In genomic region chr5:103293953-103294352, GRCm38 (mm10) we compare ENCODE assay signal across 21 mouse cellular contexts.
"Had no signal": no experiment of that assay in that cellular context is flagged by ENCODE, and none has a peak within 500 bp of the region (broad histone marks: within the 10 kb centered on the region; RNA-seq: fewer than 3 reads in every experiment).

No protein-coding gene starts in this region.

- ATAC-seq: intestine, postnatal 0 days; liver, postnatal 0 days; lung, postnatal 0 days had no signal

- H3K4me3 ChIP-seq: limb, embryonic 12.5 days; limb, embryonic 15.5 days; myocyte had no signal

- H3K4me1 ChIP-seq: limb, embryonic 12.5 days; limb, embryonic 15.5 days had no signal

- H3K27ac ChIP-seq: kidney, postnatal 0 days; limb, embryonic 12.5 days; limb, embryonic 15.5 days; liver, embryonic 14.5 days; macrophage; stomach, postnatal 0 days had no signal

- H3K9ac ChIP-seq: limb, embryonic 12.5 days; limb, embryonic 15.5 days; liver, embryonic 14.5 days; liver, postnatal 0 days; lung, embryonic 14.5 days had no signal

- DNase-seq: kidney, adult 2 months; kidney, postnatal 25 days; left cerebral cortex, postnatal 4 days; liver, postnatal 0 days; lung, embryonic 14.5 days; right cerebral cortex, adult 18-20 months; right cerebral cortex, postnatal 14 days; right cerebral cortex, postnatal 4 days; thymus, adult 2 months; thymus, postnatal 14 days; thymus, postnatal 4 days had no signal

- H3K27me3 ChIP-seq: limb, embryonic 12.5 days; limb, embryonic 15.5 days had no signal

- H3K36me3 ChIP-seq: limb, embryonic 12.5 days; limb, embryonic 15.5 days had no signal

- H3K4me2 ChIP-seq: limb, embryonic 12.5 days; limb, embryonic 15.5 days; liver, embryonic 11.5 days; lung, embryonic 14.5 days had no signal

- H3K9me3 ChIP-seq: limb, embryonic 12.5 days; limb, embryonic 15.5 days had no signal
